Mouse (Mus musculus): Measurements from ENCODE around the gene Tvp23b. TPM values are rescaled to one million over a fixed set of nuclear protein-coding genes. Genes with fewer than 3 reads are reported as not detected.

Gene Tvp23b
- total RNA-seq, 4 experiments from 2014 or later, result 32.5 to 35.7 (median 35.2) TPM

DNA sequence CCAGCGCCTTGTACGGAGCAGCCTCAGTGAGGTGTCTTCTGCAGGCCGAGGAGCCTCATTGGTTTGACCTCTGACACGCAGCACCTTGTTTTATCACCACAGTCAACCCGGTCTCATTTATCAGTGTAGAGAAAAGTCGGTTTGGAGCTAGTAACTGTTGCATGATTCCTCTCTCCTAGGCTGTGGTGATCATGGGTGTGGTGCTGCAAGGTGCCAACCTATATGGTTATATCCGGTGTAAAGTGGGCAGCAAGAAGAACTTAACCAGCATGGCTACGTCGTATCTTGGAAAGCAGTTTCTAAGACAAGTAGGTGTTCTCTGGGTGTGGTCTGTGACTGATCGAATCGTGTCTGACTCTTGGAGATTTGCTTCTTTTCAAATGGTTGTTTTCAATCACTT is 12.5 kb downstream of the Tvp23b start:
- DNase-seq (ENCODE audit: low spot score in 2 of 2), result no peak

- DNase-seq (ENCODE audit: low spot score in 2 of 2), result peak; percentile 59 to 75
These were observed 22.6 kb downstream of the Tvp23b start for GRCm38 (mm10) chr11:62901699-62902323.

- DNase-seq (ENCODE audit: low spot score in 2 of 2), result no peak
These were observed 24.7 kb downstream of the Tvp23b start for GRCm38 (mm10) chr11:62903871-62904495.

GRCm38 (mm10) chr11:62909720-62910306 is 30.6 kb downstream of the Tvp23b start:
- no peak for DNase-seq (ENCODE audit: low spot score in 2 of 2)

- DNase-seq (ENCODE audit: low spot score in 2 of 2), result no peak
These were observed 32.1 kb downstream of the Tvp23b start for GRCm38 (mm10) chr11:62911362-62911761.

DNA sequence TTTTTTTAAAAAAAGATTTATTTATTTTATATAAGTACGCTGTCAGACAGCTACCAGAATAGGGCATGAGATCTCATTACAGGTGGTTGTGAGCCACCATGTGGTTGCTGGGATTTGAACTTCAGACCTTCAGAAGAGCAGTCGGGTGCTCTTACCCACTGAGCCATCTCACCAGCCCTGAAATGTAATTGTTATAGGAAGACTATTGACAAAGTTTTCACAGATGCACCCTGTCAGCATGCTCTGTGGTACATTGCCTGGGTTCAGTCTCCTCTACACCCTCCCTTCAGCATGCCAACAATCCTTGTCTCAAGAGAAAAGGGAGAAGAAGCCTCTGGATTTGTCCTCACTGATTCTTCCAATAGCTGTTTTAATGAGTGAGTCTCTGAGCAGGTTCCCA is 33.9 kb downstream of the Tvp23b start:
- DNase-seq (ENCODE audit: low spot score in 2 of 2), result no peak

DNA sequence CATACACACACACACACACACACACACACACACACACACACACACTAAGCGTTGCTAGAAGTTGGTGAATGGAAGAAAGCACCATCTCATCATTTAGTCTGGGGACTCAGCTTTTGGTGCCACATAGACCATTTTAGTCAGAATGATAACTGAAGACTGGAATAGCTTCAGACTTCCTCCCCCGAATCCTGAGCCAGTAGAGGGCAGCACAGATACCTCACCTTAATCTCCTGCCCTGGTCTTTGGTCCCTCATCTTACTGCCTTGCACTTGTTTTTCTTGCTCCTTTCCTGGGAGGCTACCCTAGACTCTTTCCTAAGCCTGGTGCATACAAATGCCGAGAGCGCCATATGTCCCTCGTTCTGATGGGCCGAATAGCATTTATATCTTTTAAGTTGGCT is 35.3 kb downstream of the Tvp23b start:
- DNase-seq (ENCODE audit: low spot score in 2 of 2), result no peak

DNA sequence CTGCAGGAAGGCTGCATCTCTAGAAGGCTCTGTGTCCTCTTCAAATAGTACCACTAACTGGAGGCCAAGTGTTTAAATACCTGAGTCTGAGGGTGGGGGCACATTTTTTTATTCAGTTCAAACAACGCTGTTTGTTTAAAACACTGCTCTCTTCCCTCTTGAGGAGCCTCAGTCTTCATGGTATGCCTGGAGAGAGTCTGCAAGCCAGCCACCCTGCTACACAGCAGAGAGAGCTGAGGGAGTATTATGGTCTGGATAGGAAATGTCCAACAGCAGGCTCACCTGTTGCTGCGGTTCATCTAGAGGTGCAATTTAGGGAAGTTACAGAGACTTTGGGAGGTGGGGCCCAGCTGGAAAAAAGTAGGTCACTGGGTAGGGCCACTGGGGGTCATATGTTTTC is 36.2 kb downstream of the Tvp23b start:
- no peak for DNase-seq (ENCODE audit: low spot score in 2 of 2)

GRCm38 (mm10) chr11:62916765-62917164 is 37.5 kb downstream of the Tvp23b start:
- no peak for DNase-seq (ENCODE audit: low spot score in 2 of 2)

DNA sequence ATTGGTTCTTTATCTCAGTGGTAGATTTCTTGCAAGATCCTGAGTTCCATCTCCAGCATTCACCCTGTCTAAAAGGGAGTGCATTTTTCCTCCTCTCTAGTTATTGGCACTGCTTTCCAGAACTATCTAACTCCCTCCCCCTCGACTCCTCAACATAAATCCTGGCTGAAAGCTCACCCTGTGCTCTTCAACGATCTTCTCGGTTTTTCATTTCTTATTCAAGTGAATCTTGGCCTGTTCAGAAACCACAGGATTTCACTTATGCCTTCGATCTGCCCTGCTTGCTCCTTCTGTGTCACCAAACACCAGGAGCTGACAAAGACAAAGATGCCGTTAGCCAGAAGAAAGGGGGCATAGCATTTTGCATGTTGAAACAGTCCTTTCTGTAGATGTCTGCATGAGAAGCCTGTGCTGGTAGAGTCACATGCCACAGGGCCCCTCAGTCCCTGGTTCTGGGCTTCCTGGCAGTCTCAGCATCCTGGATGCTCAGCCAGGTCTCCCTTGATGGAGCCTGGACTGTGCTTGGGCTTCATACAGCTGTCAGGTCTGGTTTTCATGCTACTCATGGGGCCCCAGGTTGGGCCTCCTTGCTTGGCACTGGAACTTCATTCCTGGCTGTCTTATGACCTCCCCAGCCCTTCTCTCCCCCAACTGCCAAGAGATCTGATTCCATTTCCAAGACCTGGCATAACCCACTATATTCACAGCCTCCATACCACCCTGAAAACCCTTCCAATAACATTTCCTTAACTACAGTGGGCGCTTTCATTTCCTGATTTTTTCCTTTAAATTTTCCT is 40.9 kb downstream of the Tvp23b start:
- DNase-seq (ENCODE audit: low spot score in 2 of 2), result no peak

GRCm38 (mm10) chr11:62920743-62921050 is 41.4 kb downstream of the Tvp23b start:
- DNase-seq (ENCODE audit: low spot score in 2 of 2), result no peak

DNA sequence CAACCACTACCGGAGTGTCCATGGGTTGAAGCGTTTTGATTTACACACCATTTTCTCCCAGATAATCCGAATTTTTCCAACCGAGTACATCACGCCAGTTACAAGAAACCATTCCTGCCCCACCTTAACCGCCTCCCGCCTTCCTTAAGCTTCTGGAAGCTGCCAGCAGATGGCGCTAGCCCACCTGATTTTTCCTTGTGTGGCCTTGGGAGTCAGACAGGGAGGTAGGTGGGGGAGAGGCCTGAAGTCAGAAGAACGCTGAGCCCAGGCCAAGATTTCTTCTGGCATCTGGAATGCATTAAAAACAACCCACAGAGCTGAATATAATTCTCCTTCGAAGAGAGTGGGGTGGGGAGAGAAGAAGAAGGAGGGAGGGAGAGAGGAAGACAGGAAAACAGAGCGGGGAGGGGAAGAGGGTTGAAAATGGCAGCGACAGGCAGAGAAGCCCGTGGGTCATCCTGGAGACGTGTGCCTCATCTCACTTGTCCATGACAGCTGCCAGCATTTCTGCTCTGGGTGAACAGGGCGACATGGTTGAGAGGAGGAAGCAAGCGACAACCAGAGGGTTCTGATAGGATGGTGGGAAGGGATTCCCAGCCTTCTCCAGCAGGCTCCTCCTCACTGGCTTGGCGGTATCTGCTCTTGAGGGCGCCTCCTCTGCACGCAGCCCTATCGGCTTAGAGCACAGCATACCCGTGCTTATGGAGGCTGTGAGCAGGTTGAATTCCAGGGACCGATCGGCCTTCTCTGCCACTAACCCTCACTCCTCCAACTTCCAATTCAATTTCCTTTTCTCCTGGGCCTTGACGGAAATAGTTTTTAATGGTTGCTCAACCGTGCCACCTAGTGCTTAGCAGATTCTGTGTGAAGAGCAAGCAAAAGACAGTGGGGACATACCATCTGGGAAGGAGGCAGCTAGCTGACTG is 42.1 kb downstream of the Tvp23b start:
- DNase-seq (ENCODE audit: low spot score in 2 of 2), result peak; percentile 89 to 94

DNA sequence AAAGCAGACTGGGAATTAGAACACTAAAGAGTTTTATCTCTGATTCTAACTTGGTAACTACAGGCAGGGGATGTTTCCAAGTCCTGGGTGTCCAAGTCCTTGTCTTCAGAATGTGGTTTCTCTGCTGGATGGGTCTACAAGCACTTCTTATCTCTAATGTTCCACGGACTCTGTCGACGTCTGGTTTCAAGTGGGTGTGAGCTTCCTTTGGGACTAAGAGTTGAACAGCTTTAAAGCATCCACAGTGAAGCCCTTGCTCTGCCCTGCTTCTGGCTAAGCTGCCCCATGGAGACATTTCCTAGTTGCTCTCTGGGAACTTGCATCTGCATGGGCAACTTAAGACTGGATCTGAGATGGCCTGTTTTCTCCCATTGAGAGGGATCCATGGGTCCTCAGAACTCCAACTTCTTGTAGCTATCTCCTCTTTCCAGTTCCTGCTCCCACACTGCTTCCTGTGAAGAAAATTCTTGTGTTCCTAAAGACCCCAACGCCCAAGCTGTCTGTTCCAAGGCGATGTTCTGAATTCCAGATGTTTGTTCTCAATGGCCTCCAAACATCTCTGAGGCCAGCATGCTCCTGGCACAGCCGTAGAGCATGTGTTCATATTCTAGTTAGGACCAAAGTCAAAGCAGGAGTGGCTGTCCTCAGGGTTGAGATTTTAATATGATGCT is 45.0 kb downstream of the Tvp23b start:
- no peak for DNase-seq (ENCODE audit: low spot score in 2 of 2)

DNA sequence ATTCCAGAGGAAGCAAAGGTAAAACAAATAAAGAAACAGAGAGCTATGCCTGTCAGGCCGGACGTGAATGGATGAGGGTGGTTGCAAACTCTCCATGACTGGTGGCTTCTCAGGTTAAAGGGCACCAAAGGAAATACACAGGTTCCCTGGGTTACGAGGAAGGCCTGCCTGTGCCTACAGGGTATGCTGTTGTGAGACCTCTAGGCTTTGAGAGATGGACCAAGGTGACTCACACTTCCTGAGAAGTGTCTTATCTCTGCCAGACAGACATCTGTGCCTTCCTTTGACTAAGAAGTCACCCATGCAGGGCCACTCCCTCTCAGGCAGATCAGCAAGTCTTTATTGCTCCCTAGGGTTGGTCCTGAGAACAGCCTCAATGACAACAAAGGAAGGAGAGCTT is 50.5 kb downstream of the Tvp23b start:
- DNase-seq (ENCODE audit: low spot score in 2 of 2), result no peak

GRCm38 (mm10) chr11:62930574-62930973 is 51.3 kb downstream of the Tvp23b start:
- no peak for DNase-seq (ENCODE audit: low spot score in 2 of 2)

DNA sequence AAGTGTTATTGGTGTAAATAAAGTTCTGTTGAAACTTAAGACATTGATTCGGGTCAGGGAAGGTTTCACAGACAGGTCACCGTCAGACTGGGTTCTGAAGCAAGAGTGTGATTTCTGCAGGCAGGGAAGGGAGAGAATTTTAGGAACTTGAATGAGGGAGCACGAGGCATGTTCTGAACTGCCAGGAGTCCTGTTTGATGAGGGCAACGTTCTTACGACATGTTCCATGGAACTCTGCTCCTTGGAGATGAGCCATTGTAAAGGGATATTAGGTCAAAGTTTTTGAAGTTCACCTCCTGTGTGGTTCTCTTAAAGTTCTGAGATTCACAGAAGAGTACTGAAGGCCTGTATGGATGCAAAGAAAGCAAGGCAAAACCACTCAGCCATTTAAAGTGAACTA is 51.9 kb downstream of the Tvp23b start:
- no peak for DNase-seq (ENCODE audit: low spot score in 2 of 2)

DNA sequence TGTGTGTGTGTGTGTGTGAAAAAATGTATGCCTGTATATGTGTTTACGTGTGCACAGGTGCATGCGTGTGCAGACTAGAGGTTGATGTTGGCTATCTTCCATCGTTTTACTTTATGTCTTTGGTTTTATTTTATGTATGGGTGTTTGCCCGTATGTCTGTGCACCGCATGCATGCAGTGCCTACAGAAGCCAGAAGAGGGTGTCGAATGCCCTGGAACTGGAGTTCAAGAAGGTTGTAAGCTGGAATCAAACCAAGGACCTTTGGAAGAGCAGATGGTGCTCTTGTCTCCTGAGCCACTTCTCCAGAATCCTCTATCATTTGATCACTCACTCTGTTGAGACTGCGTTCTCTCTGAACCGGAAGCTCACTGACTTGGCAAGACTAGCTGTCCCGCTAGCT is 53.8 kb downstream of the Tvp23b start:
- no peak for DNase-seq (ENCODE audit: low spot score in 2 of 2)

DNA sequence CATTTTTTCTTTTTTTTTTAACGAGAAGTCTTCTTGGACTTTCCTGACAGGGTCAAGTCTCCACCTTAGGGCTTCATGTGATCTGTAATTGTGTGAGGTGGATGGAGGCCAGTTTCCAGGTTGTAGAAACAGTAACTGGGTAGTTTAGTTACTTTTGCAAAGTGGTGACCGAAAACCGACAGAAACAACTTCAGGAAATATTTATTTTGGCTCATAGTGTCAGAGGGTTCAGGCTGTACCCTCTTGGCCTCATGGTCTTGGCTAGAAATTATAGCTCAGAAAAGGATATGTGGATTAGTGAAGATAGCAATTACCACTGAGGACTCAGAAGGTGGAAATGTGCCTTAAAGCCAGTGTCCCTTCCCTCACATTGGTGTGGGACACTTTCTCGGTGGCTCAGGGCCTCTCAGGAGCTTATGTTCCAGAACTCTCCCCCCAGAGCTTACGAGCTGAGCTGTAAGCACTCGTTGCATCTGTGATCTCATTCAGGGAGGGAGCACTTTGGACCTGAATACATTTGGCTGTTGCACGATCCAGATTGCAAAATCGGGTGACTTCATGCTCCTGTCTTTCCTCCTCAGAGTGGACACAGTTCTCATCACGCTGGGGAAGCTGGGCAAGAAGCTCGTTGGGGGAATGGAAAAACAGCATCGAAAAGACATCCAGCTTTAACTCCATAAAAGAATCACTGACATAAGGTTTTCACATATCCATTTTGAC is 55.7 kb downstream of the Tvp23b start:
- DNase-seq (ENCODE audit: low spot score in 2 of 2), result no peak

GRCm38 (mm10) chr11:62937986-62938385 is 58.7 kb downstream of the Tvp23b start:
- no peak for DNase-seq (ENCODE audit: low spot score in 2 of 2)

DNA sequence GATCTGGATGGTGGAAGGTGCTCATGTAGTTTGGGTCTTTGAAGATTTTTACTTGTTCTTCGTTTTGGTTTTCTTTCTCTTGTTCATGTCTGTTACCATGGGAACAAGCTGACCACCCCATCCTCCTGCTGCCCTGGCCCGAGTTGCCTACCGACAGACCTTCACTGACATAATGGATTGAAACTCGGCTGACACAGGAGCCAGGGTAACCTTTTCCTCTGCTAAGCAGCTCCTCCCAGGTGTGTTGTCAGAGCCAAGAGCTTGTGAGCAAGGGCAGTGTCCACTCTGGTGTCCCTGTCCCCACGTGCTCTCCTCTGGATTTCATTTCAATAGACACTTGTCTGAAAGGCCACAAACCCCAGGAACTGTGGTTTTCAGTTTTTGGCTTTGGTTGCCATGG is 59.7 kb downstream of the Tvp23b start:
- no peak for DNase-seq (ENCODE audit: low spot score in 2 of 2)

Data from layer of hippocampus, adult 8-10 months (tissue).